Mouse (Mus musculus) v-Abl transformed pro-B cells (cell line): Measurements from ENCODE around the gene Cgnl1.

Source experiments
- in situ Hi-C, 2 experiments: fragments of 400-800 bp; cut with MboI; formaldehyde crosslinking; loops; one replicate each; pipeline ENCODE4 v1.15.1; 2025; ENCODE audit not compliant: unreplicated experiment in 2 of 2

Gene Cgnl1

GRCm38 (mm10) chr9:71770991-71771767 is at the start of gene Cgnl1:
Gene Cgnl1, minus strand, starts transcription at chr9:71771602.
- in situ Hi-C loops, result loop anchor here (5.0 to 10.0 kb wide), 2 partner anchors 124 to 126 kb away; no protein-coding TSS in a partner anchor

DNA sequence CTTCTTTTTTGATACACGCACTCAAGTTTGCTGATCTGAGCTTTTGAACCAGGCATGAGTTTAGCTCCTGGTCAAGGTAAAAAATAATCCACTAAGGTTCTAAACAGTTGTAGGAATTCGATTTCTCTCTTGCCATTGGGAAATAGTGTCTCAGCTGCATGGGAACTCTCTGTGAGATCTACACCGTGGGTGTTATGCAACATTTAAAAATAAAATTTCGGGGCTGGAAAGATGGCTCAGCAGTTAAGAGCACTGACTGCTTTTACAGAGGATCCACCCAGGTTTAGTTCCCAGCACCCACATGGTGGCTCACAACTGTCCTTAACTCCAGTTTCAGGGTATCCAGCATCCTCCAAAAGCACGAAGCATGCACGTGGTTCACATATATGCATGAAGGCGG is 47.1 kb upstream of the Cgnl1 start:
- in situ Hi-C loops, result loop anchor here in 1 of 2 experiments (10.0 to 25.0 kb wide), 2 partner anchors 274 to 1119 kb away; partner anchors contain the start of gene Pygo1

DNA sequence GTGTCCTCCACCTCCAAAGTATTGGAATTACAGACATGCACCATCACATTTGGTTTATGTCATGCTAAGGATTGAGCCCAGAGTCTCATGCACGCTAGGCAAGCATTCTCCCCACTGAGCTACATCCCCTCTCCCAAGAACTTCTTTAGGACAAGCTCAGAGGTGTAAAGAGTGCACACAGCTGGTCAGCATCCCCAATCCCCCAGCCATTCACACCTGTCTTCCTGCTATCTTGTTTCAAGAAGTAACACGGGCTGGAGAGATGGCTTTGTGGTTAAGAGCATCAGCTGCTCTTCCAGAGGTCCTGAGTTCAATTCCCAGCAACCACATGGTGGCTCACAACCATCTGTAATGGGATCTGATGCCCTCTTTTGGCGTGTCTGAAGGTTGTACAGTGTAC is 44.7 kb upstream of the Cgnl1 start:
- in situ Hi-C loops, result loop anchor here in 1 of 2 experiments (10.0 to 25.0 kb wide), 2 partner anchors 271 to 1121 kb away; partner anchors contain the start of gene Pygo1

DNA sequence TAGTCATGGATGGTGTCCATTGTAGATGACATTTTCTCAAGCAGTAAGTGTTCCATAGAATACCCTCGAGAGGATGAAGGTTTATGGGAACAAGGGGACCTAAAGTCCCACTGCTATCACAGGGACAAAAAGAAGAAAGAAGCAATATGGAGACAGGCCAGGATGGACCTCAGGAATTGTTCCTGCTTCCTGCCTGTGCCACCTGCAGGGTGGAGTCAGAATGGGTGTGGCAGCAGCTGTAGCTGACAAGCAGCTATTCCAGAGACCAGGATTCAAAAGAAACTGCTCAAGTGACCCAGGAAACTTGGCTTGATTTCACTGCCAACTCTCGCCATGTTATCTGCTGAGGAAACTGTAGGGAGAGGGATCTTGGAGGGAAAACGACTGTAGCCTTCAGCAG is 42.2 kb upstream of the Cgnl1 start:
- in situ Hi-C loops, result loop anchor here in 1 of 2 experiments (10.0 to 25.0 kb wide), 2 partner anchors 269 to 1124 kb away; partner anchors contain the start of gene Pygo1

- in situ Hi-C loops, result loop anchor here in 1 of 2 experiments (10.0 to 25.0 kb wide), 2 partner anchors 268 to 1124 kb away; partner anchors contain the start of gene Pygo1
These were observed 41.5 kb upstream of the Cgnl1 start for GRCm38 (mm10) chr9:71812914-71813313.

GRCm38 (mm10) chr9:71812402-71812801 is 41.0 kb upstream of the Cgnl1 start:
- in situ Hi-C loops, result loop anchor here in 1 of 2 experiments (10.0 to 25.0 kb wide), 2 partner anchors 268 to 1125 kb away; partner anchors contain the start of gene Pygo1

GRCm38 (mm10) chr9:71811404-71811803 is 40.0 kb upstream of the Cgnl1 start:
- in situ Hi-C loops, result loop anchor here in 1 of 2 experiments (10.0 to 25.0 kb wide), 2 partner anchors 267 to 1126 kb away; partner anchors contain the start of gene Pygo1

DNA sequence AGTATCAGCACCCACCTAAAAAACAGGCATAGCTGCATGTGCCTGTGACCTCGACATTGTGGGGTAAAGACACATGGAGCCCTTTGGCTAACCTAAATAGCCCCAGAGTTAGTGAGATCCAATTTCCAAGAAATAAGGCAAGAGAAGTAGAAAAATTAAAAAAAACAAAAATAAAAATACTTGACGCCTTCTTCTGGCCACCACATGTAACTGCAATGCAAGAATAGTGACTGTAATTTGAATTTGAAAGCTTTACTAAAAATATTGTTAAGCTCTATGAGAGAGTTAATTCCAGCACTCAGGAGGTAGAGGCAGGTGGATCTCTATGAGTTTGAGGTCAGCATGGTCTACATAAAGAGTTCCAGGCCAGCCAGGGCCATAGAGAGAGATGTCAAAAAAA is 39.3 kb upstream of the Cgnl1 start:
- in situ Hi-C loops, result loop anchor here in 1 of 2 experiments (10.0 to 25.0 kb wide), 2 partner anchors 266 to 1127 kb away; partner anchors contain the start of gene Pygo1

DNA sequence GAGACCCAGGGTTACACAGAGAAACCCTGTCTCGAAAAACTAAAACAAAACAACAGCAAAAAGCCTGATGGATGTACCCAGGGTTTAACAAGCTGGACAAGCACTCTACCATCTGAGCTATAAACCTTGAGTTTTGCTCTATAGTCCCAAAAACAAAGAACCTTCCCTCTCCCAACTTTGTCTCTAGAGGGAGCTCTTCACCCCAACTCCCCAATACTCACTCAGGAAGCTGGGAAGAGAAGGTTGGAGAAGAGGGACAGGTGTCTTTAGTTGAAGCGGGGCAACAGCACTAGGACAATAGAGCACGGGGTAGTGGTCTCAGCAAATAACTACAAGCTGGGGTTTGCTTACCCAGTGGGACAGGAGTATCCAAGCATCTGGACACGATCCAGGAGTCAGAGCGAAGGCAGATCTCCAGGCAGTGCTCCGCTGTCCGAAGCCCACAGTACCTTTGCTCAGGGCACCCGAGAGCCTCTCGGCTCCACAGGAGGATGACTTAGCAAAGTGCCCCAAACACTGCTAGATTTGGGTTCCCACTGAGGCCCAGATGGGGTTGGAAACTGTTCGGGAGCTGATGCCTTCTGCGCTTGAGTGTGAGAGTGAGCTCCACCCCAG is 37.3 kb upstream of the Cgnl1 start:
- in situ Hi-C loops, result loop anchor here (5.0 to 25.0 kb wide), 3 partner anchors 161 to 1129 kb away; partner anchors contain the start of gene Pygo1 (in 1 of the 2)

- in situ Hi-C loops, result loop anchor here (5.0 to 25.0 kb wide), 3 partner anchors 160 to 1130 kb away; partner anchors contain the start of gene Pygo1 (in 1 of the 2)
These were observed 36.4 kb upstream of the Cgnl1 start for GRCm38 (mm10) chr9:71807801-71808200.

DNA sequence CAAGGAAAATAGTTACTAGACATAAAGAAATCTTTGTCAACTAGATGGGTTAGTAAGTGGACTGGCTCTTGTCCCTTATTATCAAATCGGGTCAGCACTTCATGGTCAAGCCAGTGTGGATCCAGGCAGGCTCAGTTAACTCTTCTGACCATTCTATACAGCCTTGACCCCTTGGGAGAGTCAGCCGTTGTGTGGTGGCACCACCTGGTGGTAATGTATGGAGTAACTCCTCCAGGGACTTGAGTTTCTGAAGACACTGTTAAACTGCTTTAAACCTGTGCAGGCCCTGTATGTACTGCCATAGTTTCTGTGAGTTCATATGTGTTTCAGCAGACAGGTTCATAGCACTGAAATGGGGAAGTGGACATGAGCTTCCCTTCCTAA is 35.0 kb upstream of the Cgnl1 start:
- in situ Hi-C loops, result loop anchor here (5.0 to 25.0 kb wide), 3 partner anchors 159 to 1131 kb away; partner anchors contain the start of gene Pygo1 (in 1 of the 2)

- in situ Hi-C loops, result loop anchor here (5.0 to 25.0 kb wide), 3 partner anchors 159 to 1131 kb away; partner anchors contain the start of gene Pygo1 (in 1 of the 2)
These were observed 34.4 kb upstream of the Cgnl1 start for GRCm38 (mm10) chr9:71805646-71806421.

DNA sequence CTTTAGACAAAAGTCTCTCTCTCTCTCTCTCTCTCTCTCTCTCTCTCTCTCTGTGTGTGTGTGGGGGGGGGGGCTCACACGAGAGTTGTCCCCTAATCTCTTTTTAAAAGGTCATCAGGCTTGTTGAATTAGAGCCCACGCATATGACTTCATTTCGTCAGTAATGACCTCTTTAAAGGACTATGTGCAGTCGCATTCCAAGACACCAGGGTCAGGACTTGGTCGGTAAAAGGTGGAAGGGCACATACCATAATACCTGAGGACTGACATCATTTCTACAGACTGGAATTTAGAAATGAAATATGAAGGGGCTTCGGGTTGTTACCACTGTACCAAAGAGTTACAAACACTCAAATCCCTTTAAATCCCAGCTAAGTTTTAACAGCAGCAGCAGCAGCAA is 32.7 kb upstream of the Cgnl1 start:
- in situ Hi-C loops, result loop anchor here (10.0 to 25.0 kb wide), 2 partner anchors 259 to 1133 kb away; partner anchors contain the start of gene Pygo1 (in 1 of the 2)

- in situ Hi-C loops, result loop anchor here (10.0 to 25.0 kb wide), 2 partner anchors 258 to 1134 kb away; partner anchors contain the start of gene Pygo1 (in 1 of the 2)
These were observed 31.9 kb upstream of the Cgnl1 start for GRCm38 (mm10) chr9:71803281-71803680.

GRCm38 (mm10) chr9:71799598-71799997 is 28.2 kb upstream of the Cgnl1 start:
- in situ Hi-C loops, result no loop called here

- in situ Hi-C loops, result no loop called here
These were observed 26.8 kb upstream of the Cgnl1 start for GRCm38 (mm10) chr9:71798176-71798575.

- in situ Hi-C loops, result loop anchor here in 1 of 2 experiments (10.0 kb wide), 1 partner anchor 133 kb away; no protein-coding TSS in a partner anchor
These were observed 6.0 kb upstream of the Cgnl1 start for GRCm38 (mm10) chr9:71777404-71777803.

GRCm38 (mm10) chr9:71776337-71776736 is 4.9 kb upstream of the Cgnl1 start:
- in situ Hi-C loops, result loop anchor here in 1 of 2 experiments (10.0 kb wide), 1 partner anchor 132 kb away; no protein-coding TSS in a partner anchor

DNA sequence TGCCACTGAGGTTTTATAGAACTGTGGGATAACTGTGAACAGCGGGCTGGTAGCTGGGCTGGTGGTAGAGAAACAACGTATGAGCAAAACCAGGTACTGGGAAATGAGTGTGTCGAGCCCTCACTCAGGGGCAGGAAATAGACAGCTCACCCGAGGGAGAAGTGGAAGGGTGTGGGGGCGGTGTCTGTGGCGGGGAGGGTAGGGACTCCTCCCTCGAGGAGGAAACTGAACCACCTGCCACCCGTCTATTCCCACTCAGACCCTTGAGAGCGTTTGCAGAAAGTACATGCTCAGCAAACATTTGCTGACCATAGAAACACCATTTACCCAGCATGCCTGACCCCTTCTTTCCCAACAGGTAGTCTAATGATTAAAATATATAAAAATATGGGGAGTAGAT is 2.2 kb upstream of the Cgnl1 start:
- in situ Hi-C loops, result loop anchor here (5.0 to 10.0 kb wide), 2 partner anchors 126 to 129 kb away; no protein-coding TSS in a partner anchor
